ENCODE assay signal across 9 mouse cellular contexts in genomic region chr4:107019027-107019426, GRCm38 (mm10). TPM values are rescaled to one million over a fixed set of nuclear protein-coding genes. Genes with fewer than 3 reads are reported as not detected.
DNase-seq lines count a peak whose midpoint lies in the region; ATAC-seq and TF ChIP-seq lines count a peak whose summit lies in the region.
"Had no signal": no experiment of that assay in that cellular context is flagged by ENCODE, and none has a peak within 500 bp of the region (broad histone marks: within the 10 kb centered on the region; RNA-seq: fewer than 3 reads in every experiment).

No protein-coding gene starts in this region.

- no peak for TF ChIP-seq POLR2A in liver, adult 2 months (IDR thresholded peaks at IDR 0.05; ENCODE audit: extremely low read depth, insufficient read depth, low read length)

- no peaks in the 10 kb centered on the region for H3K9me3 ChIP-seq in hindbrain, embryonic 12.5 days (replicated peaks)

- H3K27me3 ChIP-seq in liver, adult 2 months (ENCODE audit: control insufficient read depth, insufficient read depth, low read length), result no peaks in the 10 kb centered on the region
- H3K27me3 ChIP-seq in hindbrain, embryonic 12.5 days, result no peaks in the 10 kb centered on the region

- TF ChIP-seq CTCF in liver, adult 2 months (IDR thresholded peaks at IDR 0.05; ENCODE audit: low read depth, low read length), result no peak

- H3K4me1 ChIP-seq in liver, adult 2 months (ENCODE audit: control insufficient read depth, insufficient read depth, low read length), result peaks cover 63% of the 10 kb centered on the region
- peaks cover 98% of the 10 kb centered on the region for H3K4me1 ChIP-seq in hindbrain, embryonic 12.5 days

- no peak overlapping the region for H3K4me3 ChIP-seq in liver, adult 2 months (ENCODE audit: insufficient read depth, low read depth, low read length)
- no peak overlapping the region for H3K4me3 ChIP-seq in hindbrain, embryonic 12.5 days

- peak overlapping the region; percentile 62 for H3K27ac ChIP-seq in liver, adult 2 months (replicated peaks; ENCODE audit: insufficient read depth, low read depth, low read length)
- H3K27ac ChIP-seq in hindbrain, embryonic 12.5 days, result peak overlapping the region; percentile 53
- H3K27ac ChIP-seq: macrophage had no signal

- no peak for ATAC-seq in hindbrain, embryonic 12.5 days (ENCODE audit: low FRiP score)

- no peaks in the 10 kb centered on the region for H3K36me3 ChIP-seq in liver, adult 2 months (ENCODE audit: control insufficient read depth, insufficient read depth, low read length)
- H3K36me3 ChIP-seq in hindbrain, embryonic 12.5 days, result 0 out of 2 replicates have a peak, but pooled peaks cover 6% of the 10 kb centered on the region

- WGBS in liver, adult 2 months, result 47% methylated on average over 7 of the region's 7 CpGs
- 28% methylated on average over 7 of the region's 7 CpGs for WGBS in hindbrain, embryonic 12.5 days

- H3K4me2 ChIP-seq in hindbrain, embryonic 12.5 days (replicated peaks), result no peak overlapping the region

- intact Hi-C loops in left cerebral cortex, postnatal 25 days (cut with DNase I), result no loop called here

- no peak for DNase-seq in liver, adult 2 months (ENCODE audit: extremely low read depth, low read depth, low spot score)
- no peak for DNase-seq in liver
- peak; percentile 72 to 79 for DNase-seq in cerebellum, postnatal 25 days
- peak; percentile 57 to 80 for DNase-seq in left cerebral cortex, postnatal 25 days (ENCODE audit: low spot score in 2 of 2)
- peak; percentile 54 for DNase-seq in right cerebral cortex, postnatal 14 days
- no peak for DNase-seq in ovary, postnatal 10 days (ENCODE audit: low spot score)
- DNase-seq in testis, postnatal 14 days (ENCODE audit: low spot score), result no peak

- no peak overlapping the region for H3K9ac ChIP-seq in liver, adult 2 months (ENCODE audit: low read depth, low read length)
- H3K9ac ChIP-seq in hindbrain, embryonic 12.5 days, result peak overlapping the region; percentile 19; the same call in 1 of the 2 replicates

- peaks cover 46% of the 10 kb centered on the region; the same call in 1 of the 2 replicates for H3K79me2 ChIP-seq in liver, adult 2 months (ENCODE audit: control insufficient read depth, insufficient read depth, low read length)

RNA-seq across cellular contexts. Expression of gene Mrpl37, which starts 47.6 kb away (rescaled TPM):
- 16.7 and 20.3 TPM in 2 replicates for total RNA-seq in liver, adult 2 months (2014; rRNA removed)
- polyA plus RNA-seq in liver, adult 2 months (2012; rRNA removed), result 51.8 and 51.9 TPM in 2 replicates
- 78.0 and 80.8 TPM in 2 replicates for polyA plus RNA-seq in hindbrain, embryonic 12.5 days (2016; fragmentation: Nextera tagmentation; extraction: Ambion mirVana)
- 10 to 100 TPM; 61.8 to 62.8 TPM for total RNA-seq in left cerebral cortex, postnatal 25 days (2021)

RNA-seq across cellular contexts. Expression of gene Cyb5rl, which starts 47.8 kb away (rescaled TPM):
- total RNA-seq in liver, adult 2 months (2014; rRNA removed), result 9.3 and 9.8 TPM in 2 replicates
- polyA plus RNA-seq in liver, adult 2 months (2012; rRNA removed), result 10.7 and 11.0 TPM in 2 replicates
- polyA plus RNA-seq in hindbrain, embryonic 12.5 days (2016; fragmentation: Nextera tagmentation; extraction: Ambion mirVana), result 4.1 and 4.5 TPM in 2 replicates
- 1 to 10 TPM; 6.5 to 7.4 TPM for total RNA-seq in left cerebral cortex, postnatal 25 days (2021)

Comparison
In these comparisons a context has a peak if more than half of its experiments do, and no peak if none do; other contexts are left out.
1. DNase-seq: peak in cerebellum, postnatal 25 days (2 of 2), left cerebral cortex, postnatal 25 days (2 of 2) and right cerebral cortex, postnatal 14 days (single experiment); none in liver, adult 2 months (single experiment), liver (single experiment), ovary, postnatal 10 days (single experiment) and testis, postnatal 14 days (single experiment).